Mouse (Mus musculus) cerebellum, postnatal 14 days (tissue): Measurements from ENCODE around the gene Krt23.

Source experiments
- DNase-seq, 2 experiments: peaks; one replicate each; pipeline ENCODE4 v3.0.0; 2021; ENCODE audit warnings: mixed read lengths in 2 of 2

Gene Krt23

DNA sequence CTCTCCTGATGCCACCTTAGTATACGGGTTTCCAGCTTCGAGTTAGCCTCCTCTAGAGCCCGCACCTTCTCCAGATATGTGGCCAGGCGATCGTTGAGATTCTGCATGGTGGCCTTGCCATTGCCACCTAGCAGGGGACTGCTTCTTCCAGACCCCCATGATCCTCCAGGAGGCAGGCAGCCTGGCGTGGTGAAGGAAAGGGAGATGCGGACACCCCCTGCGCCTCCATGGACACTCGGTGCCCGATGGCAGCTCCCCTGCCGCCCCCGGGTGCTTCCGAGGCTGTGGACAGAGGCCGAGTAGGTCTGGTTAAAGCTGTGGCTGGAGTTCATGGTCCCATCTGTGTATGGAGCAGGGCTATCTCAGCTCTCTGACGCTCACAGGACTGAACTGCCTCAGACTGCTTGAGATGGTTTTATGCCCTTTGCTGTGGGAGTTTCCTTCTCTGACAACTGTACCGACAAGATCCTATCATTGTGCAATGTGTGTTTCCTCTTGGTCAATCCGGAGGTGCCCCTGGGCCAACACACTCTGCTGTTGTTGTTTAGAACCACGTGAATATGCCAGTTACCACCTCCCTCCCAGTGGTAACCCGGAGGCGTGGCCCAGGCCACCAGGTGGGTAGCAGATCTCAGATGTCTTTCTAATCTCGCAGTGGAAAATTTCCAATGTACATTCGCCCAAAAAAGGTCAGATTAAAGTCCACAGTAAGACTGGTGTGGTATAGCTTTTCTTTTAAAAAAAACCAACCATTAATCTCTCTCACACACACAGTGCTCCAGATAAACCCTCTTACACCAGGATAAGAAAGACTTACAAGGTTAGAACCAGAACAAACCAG, at the start of gene Krt23:
TSS of gene Krt23 (minus strand) at position 405 of the 841 bp plus-strand sequence.
- DNase-seq: no peak

DNA sequence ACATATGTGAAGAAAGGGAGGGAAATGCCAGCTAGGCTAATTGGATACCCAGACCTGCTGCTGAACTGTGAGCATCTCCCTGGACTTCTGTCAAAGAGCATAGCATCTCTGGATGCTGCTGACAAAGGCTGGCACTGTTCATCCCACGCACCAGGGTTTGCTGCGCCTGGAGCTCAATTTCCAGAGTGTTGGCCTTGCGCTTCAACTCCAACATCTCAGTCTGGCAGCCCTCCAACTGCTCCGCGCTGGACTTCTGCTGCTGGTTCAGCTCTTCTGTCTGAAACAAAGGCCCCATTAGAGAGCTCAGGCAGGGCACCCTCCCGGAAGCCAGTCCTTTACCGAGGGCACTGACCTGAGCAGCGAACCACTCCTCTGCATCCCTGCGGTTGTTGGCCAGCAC, 46.8 kb upstream of the Krt23 start:
- peak; percentile 73 to 77 for DNase-seq

DNA sequence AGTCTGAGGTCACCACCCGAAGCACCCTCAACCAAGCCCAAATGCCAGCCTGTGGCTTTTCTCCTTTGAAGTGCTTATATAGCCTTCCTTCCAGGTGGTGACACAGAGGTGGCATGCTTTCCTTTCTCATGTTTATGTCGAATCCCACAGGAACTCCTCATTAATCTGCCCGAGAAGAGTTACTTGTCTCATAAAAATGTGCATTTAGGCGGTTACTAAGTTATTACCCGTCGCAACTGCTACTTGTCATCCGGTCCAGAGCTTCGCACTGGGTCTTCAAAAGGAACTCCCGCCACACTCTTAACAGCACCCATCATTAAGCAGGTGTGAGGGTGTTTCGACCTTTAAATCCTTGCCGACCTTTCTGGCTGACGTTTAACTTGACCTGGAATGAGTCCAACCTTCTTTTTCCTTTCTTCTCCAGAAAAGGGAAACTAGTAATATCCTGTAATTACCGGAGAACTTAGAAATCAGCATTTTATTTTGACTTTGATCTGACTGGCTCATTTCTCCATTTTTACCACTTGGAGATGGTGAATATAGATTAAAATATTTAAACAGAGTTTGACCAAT, 28.4 kb upstream of the Krt23 start, which contains the start of gene Krt39:
TSS of gene Krt39 (minus strand) at position 51 of the 573 bp plus-strand sequence.
- no peak for DNase-seq

- DNase-seq: no peak
Observed at GRCm38 (mm10) chr11:99514098-99514497, 21.2 kb upstream of the Krt23 start.

DNA sequence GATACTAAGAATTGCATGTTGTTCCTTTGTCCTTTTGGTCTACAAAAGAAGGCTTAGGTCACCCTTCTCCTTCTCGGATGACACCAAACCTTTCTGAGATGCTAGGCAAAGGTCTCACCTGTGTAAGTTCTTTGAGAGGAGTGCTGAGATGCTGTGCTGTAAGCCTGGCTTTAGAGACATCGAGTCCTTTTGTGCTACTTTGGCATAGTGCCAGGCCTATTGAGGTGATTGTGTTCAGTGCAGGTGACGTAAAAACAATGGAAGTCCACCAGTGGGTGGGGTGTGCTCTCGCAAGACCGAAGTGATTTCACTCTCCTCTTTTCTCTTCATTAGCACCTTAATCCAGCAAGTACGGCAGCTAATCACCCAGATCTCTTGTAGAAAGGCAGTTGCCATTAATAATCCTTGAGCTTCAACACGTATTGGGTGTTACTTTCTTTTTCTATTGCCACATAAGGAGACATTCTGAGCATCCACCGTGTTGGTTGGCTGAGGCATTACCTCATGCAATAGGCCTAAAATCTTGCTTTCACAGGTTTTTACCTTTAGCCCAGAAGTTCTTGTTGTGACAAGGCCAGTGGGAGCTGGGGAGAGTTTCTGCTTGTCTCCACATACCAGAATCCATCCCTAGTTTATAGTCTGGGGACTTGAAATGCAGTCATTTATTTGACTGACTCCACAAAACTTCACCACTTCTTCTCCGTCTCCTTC, 7.3 kb upstream of the Krt23 start:
- DNase-seq: no peak

GRCm38 (mm10) chr11:99496460-99496859, 3.5 kb upstream of the Krt23 start:
- DNase-seq: no peak

- no peak for DNase-seq
Observed at GRCm38 (mm10) chr11:99494741-99495140, 1.8 kb upstream of the Krt23 start.

DNA sequence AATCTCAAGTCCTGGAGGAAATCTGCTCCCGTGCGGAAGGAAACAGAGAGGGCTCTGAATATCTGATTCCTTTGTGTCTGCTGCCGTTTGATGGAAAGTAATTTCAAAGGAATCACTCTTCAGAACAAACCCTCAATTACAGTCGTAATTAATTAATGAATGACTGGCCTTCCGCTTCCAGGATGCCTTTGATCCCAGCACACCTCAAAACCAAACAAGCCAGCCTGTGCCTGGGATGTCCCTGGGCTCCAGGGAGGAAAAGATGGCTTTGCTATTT, 575 bp upstream of the Krt23 start:
- no peak for DNase-seq

GRCm38 (mm10) chr11:99491040-99491439, 1.9 kb downstream of the Krt23 start:
- no peak for DNase-seq

DNA sequence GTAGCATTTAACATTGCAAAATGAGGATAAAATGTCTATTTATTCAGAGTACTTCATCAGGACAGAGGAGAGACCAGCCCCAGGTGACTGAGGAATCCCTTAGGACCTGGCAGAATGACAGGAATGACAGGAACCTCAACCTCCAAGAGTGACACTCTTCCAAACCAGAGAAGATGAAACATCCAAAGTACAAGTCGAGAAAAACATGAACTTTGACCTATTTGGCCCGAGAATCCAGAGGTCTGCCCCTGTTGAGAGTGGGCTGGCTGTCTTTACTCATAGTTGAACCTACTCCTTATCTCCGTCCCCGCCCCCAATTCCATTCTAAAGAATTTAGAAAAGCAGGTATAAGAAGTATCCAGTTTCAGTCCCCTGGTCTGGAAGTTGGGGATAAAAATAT, 2.3 kb downstream of the Krt23 start:
- DNase-seq: no peak

GRCm38 (mm10) chr11:99489233-99489632, 3.7 kb downstream of the Krt23 start:
- no peak for DNase-seq

- no peak for DNase-seq
Observed at GRCm38 (mm10) chr11:99474981-99475380, 18.0 kb downstream of the Krt23 start.

DNA sequence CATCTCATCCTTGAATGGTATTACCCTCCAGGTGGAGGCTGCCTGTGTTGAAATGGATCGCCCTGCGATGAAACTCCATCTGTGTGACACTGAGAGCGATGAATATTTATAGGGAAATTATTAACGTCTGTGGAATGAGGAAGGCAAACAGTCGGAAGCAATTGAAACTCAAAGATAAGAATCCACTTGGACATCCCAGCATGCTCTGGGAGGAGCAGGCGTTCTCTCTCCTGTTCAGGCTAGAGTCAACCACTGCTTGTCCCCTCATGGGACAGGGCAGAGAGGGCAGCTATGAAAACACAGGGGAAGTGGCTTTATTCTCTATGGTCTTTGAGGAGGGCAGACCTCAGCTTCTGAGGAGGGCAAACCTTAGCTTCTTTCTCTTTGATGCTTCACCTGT, 19.5 kb downstream of the Krt23 start:
- no peak for DNase-seq

GRCm38 (mm10) chr11:99472405-99472804, 20.5 kb downstream of the Krt23 start:
- no peak for DNase-seq

GRCm38 (mm10) chr11:99471946-99472345, 21.0 kb downstream of the Krt23 start:
- DNase-seq: no peak

DNA sequence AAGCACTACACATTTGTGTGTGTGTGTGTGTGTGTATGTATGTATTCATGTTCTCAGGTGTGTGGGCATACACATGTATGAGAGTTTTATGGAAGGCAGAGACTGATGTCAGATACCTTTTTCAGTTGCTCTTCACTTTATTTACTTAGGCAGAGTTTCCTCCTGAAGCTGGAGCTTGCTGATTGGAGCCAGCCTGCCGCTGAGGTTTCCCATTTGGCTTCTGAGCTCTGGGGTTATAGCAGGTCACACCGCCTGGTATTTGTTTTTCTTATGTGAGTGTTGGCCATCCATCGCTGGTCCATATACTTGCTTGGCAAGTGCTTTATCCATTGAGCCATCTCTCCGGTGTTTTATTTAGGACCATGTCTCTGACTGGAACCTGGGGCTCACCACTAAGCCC, 23.7 kb downstream of the Krt23 start:
- no peak for DNase-seq

DNA sequence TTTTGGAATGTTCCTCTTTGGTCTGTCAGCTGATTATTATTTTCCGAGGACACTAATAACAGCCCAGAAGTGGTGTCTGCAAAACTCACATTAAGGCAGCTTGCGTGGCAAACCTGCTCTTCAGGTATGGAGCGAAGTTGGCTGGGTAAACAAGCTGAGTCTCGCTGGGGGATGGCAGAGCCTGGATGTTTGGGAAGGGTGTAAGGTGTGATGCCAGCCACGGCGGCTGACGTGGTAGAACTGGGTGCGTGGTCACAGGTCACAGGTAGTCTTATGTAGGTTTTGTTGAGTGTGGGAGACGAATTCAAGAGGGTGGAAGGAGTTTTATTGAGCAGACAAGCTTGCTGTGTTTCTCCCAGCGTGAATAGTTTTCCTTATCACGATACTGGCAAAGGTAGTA, 24.4 kb downstream of the Krt23 start:
- no peak for DNase-seq

DNA sequence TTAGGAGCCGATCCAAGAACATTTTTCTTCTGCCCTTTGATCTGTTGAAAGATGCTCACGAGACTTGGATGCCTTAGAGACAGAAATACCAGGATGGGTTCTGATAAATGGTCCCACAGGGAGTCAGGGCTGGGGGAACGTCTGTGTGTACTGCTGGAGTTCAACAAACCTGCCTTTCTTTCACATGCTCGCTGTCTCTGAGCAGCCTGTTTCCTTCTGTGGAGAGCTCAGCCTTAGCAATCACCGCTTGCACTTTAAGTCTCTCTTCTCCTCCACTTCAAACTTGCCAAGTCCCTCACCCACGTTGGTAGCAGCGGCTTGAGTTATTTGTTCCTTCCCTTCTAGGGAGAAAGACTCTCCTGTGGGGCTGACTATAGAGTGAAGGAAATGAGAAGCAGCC, 26.6 kb downstream of the Krt23 start:
- no peak for DNase-seq

DNA sequence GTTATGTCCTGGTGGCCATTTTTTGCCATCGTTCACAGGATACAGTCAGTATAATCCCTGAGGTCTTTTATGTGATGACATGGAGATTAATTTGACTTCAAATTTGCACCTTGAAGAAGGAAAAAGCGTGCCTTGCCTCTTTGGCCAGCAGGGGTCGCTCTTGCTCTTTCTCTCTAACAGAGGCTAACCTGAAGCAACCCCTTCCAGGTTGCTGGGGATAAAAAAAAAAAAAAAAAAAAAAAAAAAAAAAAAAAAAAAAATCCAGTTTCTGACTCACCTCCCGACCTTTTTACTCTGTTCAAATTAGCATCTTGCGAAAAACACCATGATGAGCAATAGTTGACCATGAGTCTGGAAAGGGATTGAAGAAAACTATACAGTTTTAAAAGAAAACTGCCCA, 28.1 kb downstream of the Krt23 start:
- peak; percentile 90 to 98 for DNase-seq

- peak; percentile 83 to 88 for DNase-seq
Observed at GRCm38 (mm10) chr11:99463155-99463554, 29.8 kb downstream of the Krt23 start.

GRCm38 (mm10) chr11:99461736-99462135, 31.2 kb downstream of the Krt23 start:
- DNase-seq: no peak

DNA sequence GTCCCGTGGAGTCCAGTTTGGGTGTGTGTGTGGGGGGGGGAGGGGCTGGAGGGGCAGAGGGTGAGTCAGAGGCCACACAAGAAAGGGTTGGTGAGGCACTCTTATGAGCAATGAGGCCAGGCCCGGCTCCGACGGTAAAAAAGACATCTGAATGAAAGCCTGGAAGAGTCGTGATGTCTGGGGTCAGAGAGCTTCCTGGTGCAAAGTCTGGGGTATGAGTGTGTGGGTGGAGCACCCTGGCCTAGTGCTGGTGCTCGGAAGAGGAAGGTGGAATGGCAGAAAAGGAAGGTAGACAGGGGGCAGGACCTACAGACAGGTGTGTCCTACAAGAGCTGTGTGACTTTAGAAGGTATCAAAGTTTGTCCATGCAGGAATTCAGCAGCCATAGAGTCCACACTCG, 34.0 kb downstream of the Krt23 start:
- no peak for DNase-seq

GRCm38 (mm10) chr11:99454759-99455158, 38.2 kb downstream of the Krt23 start:
- DNase-seq: no peak

DNA sequence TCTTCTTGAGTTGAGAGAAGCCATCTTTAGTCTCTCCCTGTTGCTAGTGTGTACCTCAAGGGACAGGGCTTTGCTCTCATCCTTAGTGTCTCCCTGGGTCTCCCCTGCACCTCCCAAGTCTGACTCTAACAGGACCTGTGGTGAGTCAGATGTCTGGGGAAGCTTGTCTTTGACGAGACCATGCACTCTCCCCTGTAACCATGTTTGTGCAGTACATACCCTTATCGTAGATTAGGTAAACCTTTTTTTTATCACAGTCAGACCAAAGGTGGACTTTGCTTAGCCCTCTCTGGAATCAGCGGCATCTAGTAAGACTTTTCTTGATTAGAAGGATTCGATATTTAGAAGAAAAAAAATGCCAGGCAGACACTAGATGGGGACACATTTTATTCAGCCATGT, 38.9 kb downstream of the Krt23 start:
- DNase-seq: no peak
